Mouse (Mus musculus) stomach, postnatal 0 days (tissue): ENCODE data around the gene Irf2bpl.
A peak's percentile ranks its signal among the peaks of the same experiment; 100 is the strongest.

Experiments used
- CTCF ChIP-seq: IDR thresholded peaks from 2 replicates; pipeline ENCODE4 v1.5.1; 2016; ENCODE audit warnings: antibody characterized with exemption, low read depth, mild to moderate bottlenecking, moderate library complexity
- EP300 ChIP-seq: optimal IDR thresholded peaks from 2 replicates; pipeline ENCODE3; 2016; ENCODE audit warnings: antibody characterized with exemption

DNA sequence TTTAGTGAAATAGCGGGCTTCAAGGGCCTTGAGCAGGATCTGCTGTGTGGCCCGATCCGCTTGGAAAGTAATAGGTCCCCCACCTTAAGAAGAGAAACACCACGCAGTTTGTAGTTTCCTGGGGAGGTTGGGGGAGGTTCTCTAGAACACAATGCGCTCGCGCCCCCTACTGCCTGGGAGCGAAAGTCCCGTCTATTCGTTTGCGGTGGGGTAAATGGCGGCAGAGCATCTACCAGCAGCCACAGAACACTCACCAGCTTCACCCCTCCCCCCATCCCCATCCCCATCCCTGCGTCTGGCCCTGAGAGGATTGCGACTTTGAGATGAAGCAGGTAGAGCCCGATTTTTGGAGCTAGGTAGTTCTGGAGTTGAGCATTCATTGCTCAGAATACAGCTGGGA is 21.8 kb upstream of the Irf2bpl start:
- TF ChIP-seq CTCF (peak; percentile 86), EP300 (no peak)
